Mouse (Mus musculus): ENCODE data around the gene Slc6a6. TPM values are rescaled to one million over a fixed set of nuclear protein-coding genes. Genes with fewer than 3 reads are reported as not detected.

The Slc6a6 gene
- total and polyA plus RNA-seq, 3 experiments: 28.4 to 56.0 (median 31.3) TPM

- in situ Hi-C loops (cut with MboI; ENCODE audit: low pct_ligation_motif_present, low pct_unique_long_range_greater_than_20kb, low sequenced_read_pairs) (no loop called here), dilution Hi-C loops (cut with MboI; ENCODE audit: extremely low pct_ligation_motif_present, extremely low pct_unique_long_range_greater_than_20kb, low sequenced_read_pairs) (no loop called here)
- DNase-seq (ENCODE audit: extremely low read depth): no peak
- TF ChIP-seq JUND (conservative IDR thresholded peaks at IDR 0.05; ENCODE audit: low read depth, low read length): no peak
- no peak for TF ChIP-seq USF1 (IDR thresholded peaks at IDR 0.05; ENCODE audit: low read depth, low read length)
- no peak for TF ChIP-seq SMC3 (IDR thresholded peaks at IDR 0.05; ENCODE audit: low read depth, low read length)
- TF ChIP-seq RCOR1 (conservative IDR thresholded peaks at IDR 0.05; ENCODE audit: low read depth, low read length): no peak
- no peak for TF ChIP-seq ZNF384 (IDR thresholded peaks at IDR 0.05; ENCODE audit: low read depth, low read length)
- TF ChIP-seq KAT2A (IDR thresholded peaks at IDR 0.05; ENCODE audit: insufficient replicate concordance, low read length): no peak
- no peak for TF ChIP-seq RAD21 (IDR thresholded peaks at IDR 0.05; ENCODE audit: low read depth, low read length)
- no peak for TF ChIP-seq CHD1 (IDR thresholded peaks at IDR 0.05; ENCODE audit: low read depth, low read length)
- TF ChIP-seq TCF12 (IDR thresholded peaks at IDR 0.05; ENCODE audit: low read depth, low read length): no peak
- TF ChIP-seq POLR2AphosphoS2 (IDR thresholded peaks at IDR 0.05; ENCODE audit: low read depth, low read length): no peak
- TF ChIP-seq ZMIZ1 (IDR thresholded peaks at IDR 0.05; ENCODE audit: low read depth, low read length): no peak
- TF ChIP-seq MEF2A (IDR thresholded peaks at IDR 0.05; ENCODE audit: borderline replicate concordance, low read depth, low read length): no peak
- TF ChIP-seq MAX (IDR thresholded peaks at IDR 0.05; ENCODE audit: low read length): no peak
- TF ChIP-seq IRF4 (IDR thresholded peaks at IDR 0.05; ENCODE audit: low read depth, low read length): no peak
- TF ChIP-seq E2F4 (IDR thresholded peaks at IDR 0.05; ENCODE audit: insufficient replicate concordance, low read depth, low read length): no peak
- no peak for TF ChIP-seq SIN3A (IDR thresholded peaks at IDR 0.05; ENCODE audit: low read length)
- TF ChIP-seq PAX5 (IDR thresholded peaks at IDR 0.05; ENCODE audit: low read length): no peak
- no peak for TF ChIP-seq UBTF (IDR thresholded peaks at IDR 0.05; ENCODE audit: low read depth, low read length)
- no peak for TF ChIP-seq ZKSCAN1 (IDR thresholded peaks at IDR 0.05; ENCODE audit: borderline replicate concordance, low read depth, low read length)
- Histone ChIP-seq H3K9me3 (replicated peaks; ENCODE audit: low read length) (no peaks in the 10 kb centered on the region), H3K27ac (ENCODE audit: insufficient read depth, low read depth) (no peak overlapping the region), H3K4me3 (replicated peaks in 1 of 3; ENCODE audit: low read depth in 2 of 3, low read length in 2 of 3, poor library complexity in 1 of 3) (no peak overlapping the region), H3K79me2 (replicated peaks; ENCODE audit: control insufficient read depth, extremely low read depth, insufficient read depth, poor library complexity, severe bottlenecking) (no peaks in the 10 kb centered on the region), H3K27me3 (replicated peaks) (no peaks in the 10 kb centered on the region), H3K36me3 (replicated peaks in 1 of 2; ENCODE audit: control insufficient read depth in 1 of 2, insufficient read depth in 1 of 2, low read length in 1 of 2) (no peaks in the 10 kb centered on the region), H3K9ac (ENCODE audit: insufficient read depth, low read depth) (no peak overlapping the region), H3K4me1 (ENCODE audit: control insufficient read depth in 1 of 2, insufficient read depth in 2 of 2) (no peaks in the 10 kb centered on the region), H3K4me2 (ENCODE audit: insufficient read depth, low read depth, poor library complexity, severe bottlenecking) (no peak overlapping the region)
Observed at GRCm38 (mm10) chr6:91667141-91667540, 16.7 kb upstream of the Slc6a6 start.

GRCm38 (mm10) chr6:91668276-91668675 lies 15.6 kb upstream of the Slc6a6 start:
- TF ChIP-seq BHLHE40 (IDR thresholded peaks at IDR 0.05; ENCODE audit: low read depth, low read length): no peak
- TF ChIP-seq TCF12 (IDR thresholded peaks at IDR 0.05; ENCODE audit: low read depth, low read length): no peak
- TF ChIP-seq CHD1 (IDR thresholded peaks at IDR 0.05; ENCODE audit: low read depth, low read length): no peak
- no peak for TF ChIP-seq CHD2 (IDR thresholded peaks at IDR 0.05; ENCODE audit: low read length)
- Histone ChIP-seq H3K79me2 (replicated peaks; ENCODE audit: control insufficient read depth, extremely low read depth, insufficient read depth, poor library complexity, severe bottlenecking) (no peaks in the 10 kb centered on the region), H3K9ac (ENCODE audit: insufficient read depth, low read depth) (no peak overlapping the region), H3K9me3 (replicated peaks; ENCODE audit: low read length) (no peaks in the 10 kb centered on the region), H3K4me3 (replicated peaks in 1 of 3; ENCODE audit: low read depth in 2 of 3, low read length in 2 of 3, poor library complexity in 1 of 3) (no peak overlapping the region), H3K36me3 (replicated peaks in 1 of 2; ENCODE audit: control insufficient read depth in 1 of 2, insufficient read depth in 1 of 2, low read length in 1 of 2) (no peaks in the 10 kb centered on the region), H3K4me1 (ENCODE audit: control insufficient read depth in 1 of 2, insufficient read depth in 2 of 2) (no peaks in the 10 kb centered on the region), H3K27me3 (replicated peaks) (no peaks in the 10 kb centered on the region), H3K4me2 (ENCODE audit: insufficient read depth, low read depth, poor library complexity, severe bottlenecking) (no peak overlapping the region), H3K27ac (ENCODE audit: insufficient read depth, low read depth) (no peak overlapping the region)
- dilution Hi-C loops (cut with MboI; ENCODE audit: extremely low pct_ligation_motif_present, extremely low pct_unique_long_range_greater_than_20kb, low sequenced_read_pairs) (no loop called here), in situ Hi-C loops (cut with MboI; ENCODE audit: low pct_ligation_motif_present, low pct_unique_long_range_greater_than_20kb, low sequenced_read_pairs) (no loop called here)
- no peak for DNase-seq (ENCODE audit: extremely low read depth)
